ENCODE assay signal across 21 mouse cellular contexts in the genomic region with DNA sequence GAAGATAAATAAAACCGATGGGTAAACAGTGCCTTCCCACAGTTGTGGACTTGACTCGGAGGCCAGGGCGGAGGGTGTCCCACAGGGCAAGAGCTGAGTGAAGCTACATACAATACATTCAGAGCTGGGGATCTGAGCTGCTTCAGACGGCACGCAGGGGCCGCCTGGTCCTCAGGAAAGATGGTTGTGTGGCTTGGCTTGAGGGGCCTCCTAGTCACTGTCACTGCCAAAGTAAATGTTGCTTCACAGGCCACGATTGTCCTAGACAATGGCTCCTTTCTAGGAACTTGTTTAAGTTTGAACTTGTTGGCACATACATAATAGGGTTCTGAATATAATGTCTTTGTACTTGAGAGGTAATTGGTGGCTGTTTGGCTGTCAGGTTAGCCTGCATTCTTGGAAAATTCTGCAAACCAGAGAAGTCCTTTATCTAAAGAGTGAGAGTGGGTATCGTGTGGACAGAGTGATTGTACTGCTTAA. TPM values are rescaled to one million over a fixed set of nuclear protein-coding genes. Genes with fewer than 3 reads are reported as not detected.
DNase-seq lines count a peak whose midpoint lies in the region; ATAC-seq and TF ChIP-seq lines count a peak whose summit lies in the region.
"Had no signal": no experiment of that assay in that cellular context is flagged by ENCODE, and none has a peak within 500 bp of the region (broad histone marks: within the 10 kb centered on the region; RNA-seq: fewer than 3 reads in every experiment).

No protein-coding gene starts in this region.

- no peak for TF ChIP-seq EP300 in heart, adult 2 months (IDR thresholded peaks at IDR 0.05; ENCODE audit: insufficient read depth, low read depth, low read length)

- ATAC-seq in heart, embryonic 14.5 days (ENCODE audit: insufficient number of reproducible peaks, insufficient read depth, low FRiP score, low read depth): peak; percentile 43; the same call in 1 of the 2 replicates
- no peak for ATAC-seq in liver, embryonic 13.5 days (ENCODE audit: low read depth)
- ATAC-seq: forebrain, embryonic 15.5 days; hindbrain, embryonic 16.5 days had no signal

- intact Hi-C loops in heart, adult 2 months (cut with DNase I): no loop called here

- no peak overlapping the region for H3K4me3 ChIP-seq in heart, embryonic 14.5 days (ENCODE audit: control insufficient read depth in 1 of 2, insufficient read depth in 1 of 2, low read depth in 1 of 2, low read length in 2 of 2)
- H3K4me3 ChIP-seq in heart, adult 2 months: no peak overlapping the region
- no peak overlapping the region for H3K4me3 ChIP-seq in liver, embryonic 13.5 days (replicated peaks)
- H3K4me3 ChIP-seq: embryonic facial prominence, embryonic 15.5 days; erythroblast, embryonic 14.5 days; forebrain, embryonic 15.5 days; hindbrain, embryonic 12.5 days had no signal

- H3K9ac ChIP-seq in heart, embryonic 14.5 days (ENCODE audit: low read length): no peak overlapping the region
- no peak overlapping the region for H3K9ac ChIP-seq in heart, adult 2 months (ENCODE audit: low read depth, low read length)
- 0 out of 2 replicates have a peak overlapping the region, but pooled peaks have one; percentile 9 for H3K9ac ChIP-seq in liver, embryonic 13.5 days
- H3K9ac ChIP-seq: embryonic facial prominence, embryonic 15.5 days; forebrain, embryonic 15.5 days; hindbrain, embryonic 12.5 days had no signal

- no peak overlapping the region for H3K27ac ChIP-seq in heart, embryonic 14.5 days (replicated peaks in 1 of 2; ENCODE audit: control insufficient read depth in 1 of 2, insufficient read depth in 1 of 2, low read depth in 2 of 2, low read length in 2 of 2)
- H3K27ac ChIP-seq in heart, adult 2 months: no peak overlapping the region
- no peak overlapping the region for H3K27ac ChIP-seq in liver, embryonic 13.5 days
- H3K27ac ChIP-seq: embryonic facial prominence, embryonic 15.5 days; forebrain, embryonic 15.5 days; hindbrain, embryonic 12.5 days had no signal

- peaks cover 48% of the 10 kb centered on the region for H3K36me3 ChIP-seq in heart, embryonic 14.5 days (ENCODE audit: control insufficient read depth, insufficient read depth, low read length)
- H3K36me3 ChIP-seq in heart, adult 2 months (ENCODE audit: control insufficient read depth, insufficient read depth, low read length): no peaks in the 10 kb centered on the region
- H3K36me3 ChIP-seq in liver, embryonic 13.5 days: peaks cover 56% of the 10 kb centered on the region

- no peak for DNase-seq in heart, adult 2 months
- no peak for DNase-seq in liver, embryonic 13.5 days
- no peak for DNase-seq in liver
- peak; percentile 86 for DNase-seq in Muller cell, postnatal 12 days (ENCODE audit: inconsistent ontology term)
- peak; percentile 46 for DNase-seq in brain, embryonic 14.5 days (ENCODE audit: low read depth)
- no peak for DNase-seq in frontal cortex, postnatal 36 days (ENCODE audit: low spot score in 2 of 2)
- DNase-seq in layer of hippocampus, postnatal 10 days (ENCODE audit: low spot score in 2 of 2): no peak
- DNase-seq: adrenal gland, postnatal 10 days; cerebellum, adult 11-12 months; cerebellum, adult 9-10 months; cerebellum, postnatal 25 days; gastrocnemius, postnatal 10 days; heart, postnatal 36 days; kidney, adult 11 months had no signal

- peaks cover 0 to 12% of the 10 kb centered on the region in 2 experiments; a peak in 2 of 4 replicates for H3K4me1 ChIP-seq in heart, embryonic 14.5 days (ENCODE audit: control insufficient read depth in 2 of 2, insufficient read depth in 2 of 2, low read length in 2 of 2)
- peaks cover 17% of the 10 kb centered on the region for H3K4me1 ChIP-seq in heart, adult 2 months (ENCODE audit: control insufficient read depth, insufficient read depth, low read length)
- peaks cover 16% of the 10 kb centered on the region for H3K4me1 ChIP-seq in liver, embryonic 13.5 days (replicated peaks)
- H3K4me1 ChIP-seq: forebrain, embryonic 15.5 days had no signal

- WGBS in heart, embryonic 14.5 days: 72% methylated on average over 8 of the region's 8 CpGs
- 69% methylated on average over 8 of the region's 8 CpGs for WGBS in heart, adult 2 months
- 85% methylated on average over 8 of the region's 8 CpGs for WGBS in liver, embryonic 13.5 days (ENCODE audit: insufficient replicate concordance)

- H3K9me3 ChIP-seq in heart, embryonic 14.5 days (ENCODE audit: control insufficient read depth, low read length): no peaks in the 10 kb centered on the region
- no peaks in the 10 kb centered on the region for H3K9me3 ChIP-seq in liver, embryonic 13.5 days (replicated peaks)
- H3K9me3 ChIP-seq: embryonic facial prominence, embryonic 15.5 days; forebrain, embryonic 15.5 days; hindbrain, embryonic 12.5 days had no signal

- H3K4me2 ChIP-seq in heart, embryonic 14.5 days (ENCODE audit: low read length): no peak overlapping the region
- H3K4me2 ChIP-seq in liver, embryonic 13.5 days: no peak overlapping the region
- H3K4me2 ChIP-seq: embryonic facial prominence, embryonic 15.5 days; forebrain, embryonic 15.5 days; heart, embryonic 11.5 days; hindbrain, embryonic 12.5 days had no signal

- TF ChIP-seq POLR2A in heart, adult 2 months (IDR thresholded peaks at IDR 0.05; ENCODE audit: insufficient read depth, low read depth, low read length): no peak
- TF ChIP-seq POLR2A in brain, embryonic 14.5 days (IDR thresholded peaks at IDR 0.05; ENCODE audit: borderline replicate concordance, extremely low read depth, insufficient read depth, insufficient read length, poor library complexity, severe bottlenecking): no peak

- H3K27me3 ChIP-seq in heart, embryonic 14.5 days (ENCODE audit: control insufficient read depth, insufficient read depth, low read length): no peaks in the 10 kb centered on the region
- H3K27me3 ChIP-seq in heart, adult 2 months (ENCODE audit: control insufficient read depth, insufficient read depth, low read length): no peaks in the 10 kb centered on the region
- no peaks in the 10 kb centered on the region for H3K27me3 ChIP-seq in liver, embryonic 13.5 days
- H3K27me3 ChIP-seq: embryonic facial prominence, embryonic 15.5 days; forebrain, embryonic 15.5 days; hindbrain, embryonic 12.5 days had no signal

- TF ChIP-seq CTCF in heart, adult 2 months (IDR thresholded peaks at IDR 0.05): no peak
- no peak for TF ChIP-seq CTCF in brain, embryonic 14.5 days (IDR thresholded peaks at IDR 0.05; ENCODE audit: borderline replicate concordance, extremely low read depth, insufficient read depth, insufficient read length)

- H3K79me2 ChIP-seq in heart, adult 2 months (replicated peaks; ENCODE audit: control insufficient read depth, insufficient read depth, low read length): peaks cover 8% of the 10 kb centered on the region

RNA-seq across cellular contexts. Expression of a gene that starts 47.1 kb away (rescaled TPM):
- polyA plus RNA-seq in heart, embryonic 14.5 days (2014; fragmentation: Nextera tagmentation; extraction: Ambion mirVana): 12.6 and 12.8 TPM in 2 replicates
- total RNA-seq in heart, adult 2 months (2021): 1 to 10 TPM; 5.3 to 6.2 TPM
- polyA plus RNA-seq in heart, adult 2 months (2012; rRNA removed): 2.5 and 3.9 TPM in 2 replicates
- polyA plus RNA-seq in liver, embryonic 13.5 days (2015; fragmentation: Nextera tagmentation; extraction: Ambion mirVana): 4.4 and 5.2 TPM in 2 replicates
- 15.0 and 28.2 TPM in 2 replicates for polyA plus RNA-seq in brain, embryonic 14.5 days (2012; rRNA removed)
- total RNA-seq in layer of hippocampus, postnatal 10 days (2021): 10 to 100 TPM; 26.7 to 28.0 TPM

Comparison
In these comparisons a context has a peak if more than half of its experiments do, and no peak if none do; other contexts are left out.
1. DNase-seq: peak in Muller cell, postnatal 12 days (single experiment) and brain, embryonic 14.5 days (single experiment); none in heart, adult 2 months (0 of 2), liver, embryonic 13.5 days (single experiment), liver (single experiment), frontal cortex, postnatal 36 days (0 of 2) and layer of hippocampus, postnatal 10 days (0 of 2).